Mouse (Mus musculus) hindbrain, embryonic 12.5 days (tissue): Measurements from ENCODE around the gene Dgki. TPM values are rescaled to one million over a fixed set of nuclear protein-coding genes. Genes with fewer than 3 reads are reported as not detected.

Source experiments
- ATAC-seq: fragments of 200-750 bp; cut with Nextera tagmentation; 2 replicates; pipeline ENCODE4 v1.8.0; 2017; ENCODE audit warnings: moderate TSS enrichment; ENCODE audit not compliant: low FRiP score
- H3K27ac ChIP-seq: fragments of 300-500 bp; sonication (generic); 2 replicates; pipeline ENCODE4 v1.5.1; 2016; ENCODE audit warnings: mild to moderate bottlenecking
- H3K27me3 ChIP-seq: fragments of 300-500 bp; sonication (generic); 2 replicates; pipeline ENCODE4 v1.6.1; 2016; ENCODE audit warnings: mild to moderate bottlenecking
- H3K36me3 ChIP-seq: fragments of 300-500 bp; sonication (generic); 2 replicates; pipeline ENCODE4 v1.6.1; 2016; ENCODE audit warnings: mild to moderate bottlenecking
- H3K4me1 ChIP-seq: fragments of 300-500 bp; sonication (generic); 2 replicates; pipeline ENCODE4 v1.6.1; 2016
- H3K4me2 ChIP-seq: fragments of 300-500 bp; sonication (generic); replicated peaks from 2 replicates; pipeline ENCODE4 v1.6.1; 2016; ENCODE audit warnings: mild to moderate bottlenecking
- H3K4me3 ChIP-seq: fragments of 300-500 bp; sonication (generic); 2 replicates; pipeline ENCODE4 v1.5.1; 2016; ENCODE audit warnings: mild to moderate bottlenecking
- H3K9ac ChIP-seq: fragments of 300-500 bp; sonication (generic); 2 replicates; pipeline ENCODE4 v1.6.1; 2016; ENCODE audit warnings: mild to moderate bottlenecking, moderate library complexity
- H3K9me3 ChIP-seq: fragments of 300-500 bp; sonication (generic); replicated peaks from 2 replicates; pipeline ENCODE4 v1.6.1; 2016; ENCODE audit warnings: mild to moderate bottlenecking
- WGBS: fragments of 180-500 bp; shearing (Covaris S2); methylation state at CpG from one replicate; pipeline ENCODE4 v1.1.7; 2016; 5-methylcytosine and 5-hydroxymethylcytosine counted together
- polyA plus RNA-seq: library from polyadenylated mRNA; unstranded; fragments of >200 nt; fragmentation: Nextera tagmentation; extraction: Ambion mirVana; gene quantifications from 2 replicates; pipeline ENCODE4 v1.2.1, GENCODE M21; 2016

Gene Dgki
- polyA plus RNA-seq = 4.2 and 4.4 TPM in 2 replicates

GRCm38 (mm10) chr6:37299562-37300390 is at the start of gene Dgki:
TSS of gene Dgki (minus strand) at chr6:37300184.
- WGBS = under 1% methylated on average over 56 of the region's 65 CpGs
- H3K36me3 ChIP-seq = no peaks in the 10 kb centered on the region
- H3K27ac ChIP-seq = peak within 1 kb of the TSS; percentile 71
- peak; percentile 96 for ATAC-seq
- no peaks in the 10 kb centered on the region for H3K9me3 ChIP-seq
- peak within 1 kb of the TSS; percentile 80 for H3K9ac ChIP-seq
- peak within 1 kb of the TSS; percentile 66 for H3K4me3 ChIP-seq
- peak within 1 kb of the TSS; percentile 91 for H3K4me2 ChIP-seq
- H3K27me3 ChIP-seq = peaks cover 41% of the 10 kb centered on the region
- H3K4me1 ChIP-seq = peaks cover 31% of the 10 kb centered on the region

DNA sequence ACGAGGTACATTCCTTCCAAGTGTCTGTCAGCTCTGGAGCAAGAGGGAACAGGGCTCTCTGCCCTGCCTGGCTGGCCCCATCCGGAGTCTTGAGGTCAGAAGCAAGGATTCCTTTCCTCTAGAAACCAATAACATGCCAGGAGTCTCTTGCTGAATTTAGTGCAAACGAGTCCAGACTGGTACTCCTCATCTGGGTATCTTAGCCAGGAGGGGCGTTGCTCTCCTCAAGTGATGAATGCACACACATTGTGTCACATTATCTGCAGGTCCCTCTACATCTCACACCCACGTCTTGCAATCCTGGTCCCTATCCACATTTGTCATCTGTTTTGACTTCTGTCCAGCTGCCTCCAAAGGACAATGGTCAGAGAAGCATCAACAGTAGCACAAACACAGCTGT is 47.6 kb upstream of the Dgki start:
- Histone ChIP-seq H3K9me3 (no peaks in the 10 kb centered on the region), H3K4me2 (no peak overlapping the region), H3K9ac (no peak overlapping the region), H3K27me3 (no peaks in the 10 kb centered on the region), H3K27ac (no peak overlapping the region), H3K4me1 (no peaks in the 10 kb centered on the region), H3K36me3 (no peaks in the 10 kb centered on the region), H3K4me3 (no peak overlapping the region)
- 81% methylated on average over 5 of the region's 5 CpGs for WGBS
- no peak for ATAC-seq

- Histone ChIP-seq H3K9me3 (no peaks in the 10 kb centered on the region), H3K36me3 (no peaks in the 10 kb centered on the region), H3K4me2 (no peak overlapping the region), H3K27ac (no peak overlapping the region), H3K27me3 (no peaks in the 10 kb centered on the region), H3K4me1 (0 out of 2 replicates have a peak, but pooled peaks cover 7% of the 10 kb centered on the region), H3K9ac (no peak overlapping the region), H3K4me3 (no peak overlapping the region)
- ATAC-seq = no peak
- 88% methylated on average over 5 of the region's 5 CpGs for WGBS
These were observed 38.1 kb upstream of the Dgki start for GRCm38 (mm10) chr6:37338055-37338454.

DNA sequence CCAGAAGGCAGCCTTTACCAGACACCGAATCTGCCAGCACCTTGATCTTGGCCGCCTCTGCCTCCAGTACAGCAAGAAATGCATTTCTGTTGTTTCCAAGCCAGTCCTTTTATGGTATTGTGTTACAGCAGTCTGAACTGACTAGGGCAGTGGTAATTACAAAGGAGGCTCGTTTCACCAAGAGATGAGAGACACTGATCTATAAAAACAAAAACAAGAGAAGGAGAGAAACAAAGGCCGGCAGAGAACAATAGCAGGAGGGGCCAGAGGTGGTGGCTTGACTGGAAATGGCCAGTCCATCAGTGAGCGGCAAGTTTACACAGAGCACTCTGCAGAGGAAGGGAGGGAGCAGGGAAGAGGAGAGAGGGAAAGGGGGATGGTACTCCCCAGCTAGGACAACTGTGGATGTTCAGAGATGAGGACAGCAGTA is 36.9 kb upstream of the Dgki start:
- H3K4me3 ChIP-seq = no peak overlapping the region
- no peak overlapping the region for H3K4me2 ChIP-seq
- H3K27ac ChIP-seq = 0 out of 2 replicates have a peak overlapping the region, but pooled peaks have one; percentile 12
- WGBS = 14% methylated on average over 5 of the region's 5 CpGs
- no peaks in the 10 kb centered on the region for H3K9me3 ChIP-seq
- no peak overlapping the region for H3K9ac ChIP-seq
- H3K4me1 ChIP-seq = 0 out of 2 replicates have a peak, but pooled peaks cover 7% of the 10 kb centered on the region
- no peaks in the 10 kb centered on the region for H3K27me3 ChIP-seq
- no peaks in the 10 kb centered on the region for H3K36me3 ChIP-seq
- peak; percentile 61; the same call in 1 of the 2 replicates for ATAC-seq

GRCm38 (mm10) chr6:37336381-37336780 is 36.4 kb upstream of the Dgki start:
- Histone ChIP-seq H3K4me3 (no peak overlapping the region), H3K27me3 (no peaks in the 10 kb centered on the region), H3K36me3 (no peaks in the 10 kb centered on the region), H3K27ac (peak overlapping the region; percentile 12; the same call in 1 of the 2 replicates), H3K9ac (no peak overlapping the region), H3K9me3 (no peaks in the 10 kb centered on the region), H3K4me2 (no peak overlapping the region), H3K4me1 (0 out of 2 replicates have a peak, but pooled peaks cover 7% of the 10 kb centered on the region)
- ATAC-seq = no peak
- 63% methylated on average over 7 of the region's 7 CpGs for WGBS

GRCm38 (mm10) chr6:37332846-37333245 is 32.9 kb upstream of the Dgki start:
- no peak for ATAC-seq
- H3K36me3 ChIP-seq = no peaks in the 10 kb centered on the region
- no peak overlapping the region for H3K4me2 ChIP-seq
- H3K27ac ChIP-seq = no peak overlapping the region
- no peaks in the 10 kb centered on the region for H3K9me3 ChIP-seq
- H3K4me1 ChIP-seq = peaks cover 18% of the 10 kb centered on the region
- WGBS = 86% methylated on average over 10 of the region's 10 CpGs
- H3K4me3 ChIP-seq = no peak overlapping the region
- H3K27me3 ChIP-seq = no peaks in the 10 kb centered on the region
- no peak overlapping the region for H3K9ac ChIP-seq

DNA sequence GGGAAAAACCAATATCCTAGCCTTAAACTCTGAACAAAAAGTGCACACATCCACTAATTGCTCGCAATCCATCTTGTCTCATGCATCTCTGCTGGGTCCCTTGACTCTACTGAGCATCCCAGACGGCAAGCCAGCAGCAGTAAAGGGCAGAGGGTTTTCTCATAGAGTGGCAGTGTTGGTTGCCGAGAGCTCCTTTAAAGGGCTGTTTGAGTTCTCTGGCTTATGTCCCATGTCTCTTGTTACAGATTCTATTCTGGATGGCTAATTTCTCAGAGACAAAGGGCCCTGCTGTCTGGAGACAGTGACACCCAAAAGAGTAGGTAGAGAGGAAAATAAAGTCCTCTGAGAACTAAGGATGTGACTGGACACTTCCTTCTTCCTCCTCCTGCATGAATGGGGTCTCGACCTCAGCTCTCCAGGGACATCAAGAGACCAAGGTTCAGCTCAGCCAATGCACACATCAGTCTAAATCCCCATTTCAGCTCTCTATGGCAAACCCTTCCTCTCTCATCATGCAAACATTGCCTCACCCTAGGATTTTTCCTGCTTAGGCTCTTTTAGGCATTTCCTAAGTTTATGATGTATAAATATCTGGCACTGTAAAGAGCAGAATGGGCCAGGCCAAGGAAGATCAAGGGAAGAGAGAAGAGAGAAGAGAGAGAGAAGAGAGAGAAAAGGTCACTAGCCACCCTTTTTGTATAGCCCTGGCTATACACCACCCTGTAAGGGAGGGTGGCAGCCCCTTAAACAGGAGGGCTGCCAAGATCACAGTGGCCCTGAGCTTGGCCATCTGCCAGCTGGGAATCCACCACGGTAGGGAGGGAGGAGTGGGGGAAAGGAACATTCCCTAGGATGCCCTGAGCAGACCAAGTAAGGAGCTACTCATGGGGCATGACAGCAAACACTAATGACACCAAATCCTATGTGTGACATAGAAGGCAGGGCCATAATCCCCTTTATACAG is 30.2 kb upstream of the Dgki start:
- Histone ChIP-seq H3K9me3 (no peaks in the 10 kb centered on the region), H3K27me3 (no peaks in the 10 kb centered on the region), H3K4me2 (no peak overlapping the region), H3K27ac (no peak overlapping the region), H3K4me3 (no peak overlapping the region), H3K36me3 (no peaks in the 10 kb centered on the region), H3K4me1 (peaks cover 23% of the 10 kb centered on the region), H3K9ac (no peak overlapping the region)
- WGBS = 36% methylated on average over 5 of the region's 5 CpGs
- peak; percentile 79 for ATAC-seq

GRCm38 (mm10) chr6:37329376-37329775 is 29.4 kb upstream of the Dgki start:
- 82% methylated on average over 3 of the region's 3 CpGs for WGBS
- Histone ChIP-seq H3K36me3 (no peaks in the 10 kb centered on the region), H3K27me3 (no peaks in the 10 kb centered on the region), H3K27ac (no peak overlapping the region), H3K9ac (no peak overlapping the region), H3K4me1 (peaks cover 23% of the 10 kb centered on the region), H3K4me2 (no peak overlapping the region), H3K4me3 (no peak overlapping the region), H3K9me3 (no peaks in the 10 kb centered on the region)
- ATAC-seq = no peak

- Histone ChIP-seq H3K9ac (no peak overlapping the region), H3K36me3 (no peaks in the 10 kb centered on the region), H3K4me1 (peaks cover 23% of the 10 kb centered on the region), H3K9me3 (no peaks in the 10 kb centered on the region), H3K27me3 (no peaks in the 10 kb centered on the region), H3K4me3 (no peak overlapping the region), H3K27ac (no peak overlapping the region), H3K4me2 (no peak overlapping the region)
- 45% methylated on average over 7 of the region's 7 CpGs for WGBS
- ATAC-seq = no peak
These were observed 28.7 kb upstream of the Dgki start for GRCm38 (mm10) chr6:37328671-37329070.

DNA sequence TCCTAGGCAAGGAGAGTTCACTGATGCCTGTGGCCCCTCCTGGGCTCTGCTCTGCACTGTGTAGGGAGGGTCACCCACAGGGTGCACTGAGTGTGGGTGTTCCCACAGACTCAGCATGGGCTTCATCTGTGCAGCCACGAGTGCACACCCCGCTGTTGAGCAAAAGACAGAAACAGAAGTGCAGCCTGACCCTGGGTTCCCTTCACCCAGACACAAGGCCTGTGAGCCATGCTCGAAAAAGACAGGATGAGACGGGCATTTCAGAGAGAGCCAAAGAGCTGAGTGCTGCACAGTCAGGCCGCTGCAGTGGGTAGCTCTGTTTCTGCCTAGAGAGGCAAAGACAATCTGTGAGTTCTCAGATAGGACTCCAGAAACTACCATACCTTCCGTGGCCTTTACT is 27.5 kb upstream of the Dgki start:
- H3K27me3 ChIP-seq = no peaks in the 10 kb centered on the region
- H3K4me2 ChIP-seq = no peak overlapping the region
- H3K4me1 ChIP-seq = peaks cover 23% of the 10 kb centered on the region
- no peak overlapping the region for H3K4me3 ChIP-seq
- WGBS = 48% methylated on average over 6 of the region's 6 CpGs
- H3K36me3 ChIP-seq = no peaks in the 10 kb centered on the region
- no peak; the same call in 1 of the 2 replicates for ATAC-seq
- H3K9me3 ChIP-seq = no peaks in the 10 kb centered on the region
- H3K27ac ChIP-seq = no peak overlapping the region; the same call in 1 of the 2 replicates
- H3K9ac ChIP-seq = no peak overlapping the region

DNA sequence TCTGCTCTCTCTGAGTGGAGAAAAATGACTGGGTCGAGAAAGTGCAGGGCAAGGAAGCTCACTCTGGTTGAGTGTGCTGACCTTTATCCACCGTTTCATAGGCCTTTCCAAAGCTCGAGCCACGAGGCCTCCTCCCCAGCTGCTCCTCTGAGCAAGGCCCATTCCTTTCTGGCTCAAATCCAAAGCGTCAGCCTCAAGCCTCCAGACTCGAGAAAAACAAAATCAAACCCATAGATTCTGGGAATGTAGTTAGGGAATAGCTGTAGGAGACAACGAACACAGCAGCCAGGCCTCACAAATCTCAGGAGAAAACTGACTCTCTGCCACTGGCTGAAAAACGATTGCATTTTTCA is 26.6 kb upstream of the Dgki start:
- peaks cover 23% of the 10 kb centered on the region for H3K4me1 ChIP-seq
- WGBS = 55% methylated on average over 8 of the region's 8 CpGs

More for the DNA sequence above, 26.6 kb upstream of the Dgki start:
- ATAC-seq = no peak
- H3K4me2 ChIP-seq = no peak overlapping the region
- no peak overlapping the region for H3K9ac ChIP-seq
- no peaks in the 10 kb centered on the region for H3K36me3 ChIP-seq
- H3K27me3 ChIP-seq = no peaks in the 10 kb centered on the region
- H3K9me3 ChIP-seq = no peaks in the 10 kb centered on the region
- no peak overlapping the region for H3K27ac ChIP-seq
- no peak overlapping the region for H3K4me3 ChIP-seq
